Mouse (Mus musculus): ENCODE results near the gene Mcf2l.

Gene Mcf2l

DNA sequence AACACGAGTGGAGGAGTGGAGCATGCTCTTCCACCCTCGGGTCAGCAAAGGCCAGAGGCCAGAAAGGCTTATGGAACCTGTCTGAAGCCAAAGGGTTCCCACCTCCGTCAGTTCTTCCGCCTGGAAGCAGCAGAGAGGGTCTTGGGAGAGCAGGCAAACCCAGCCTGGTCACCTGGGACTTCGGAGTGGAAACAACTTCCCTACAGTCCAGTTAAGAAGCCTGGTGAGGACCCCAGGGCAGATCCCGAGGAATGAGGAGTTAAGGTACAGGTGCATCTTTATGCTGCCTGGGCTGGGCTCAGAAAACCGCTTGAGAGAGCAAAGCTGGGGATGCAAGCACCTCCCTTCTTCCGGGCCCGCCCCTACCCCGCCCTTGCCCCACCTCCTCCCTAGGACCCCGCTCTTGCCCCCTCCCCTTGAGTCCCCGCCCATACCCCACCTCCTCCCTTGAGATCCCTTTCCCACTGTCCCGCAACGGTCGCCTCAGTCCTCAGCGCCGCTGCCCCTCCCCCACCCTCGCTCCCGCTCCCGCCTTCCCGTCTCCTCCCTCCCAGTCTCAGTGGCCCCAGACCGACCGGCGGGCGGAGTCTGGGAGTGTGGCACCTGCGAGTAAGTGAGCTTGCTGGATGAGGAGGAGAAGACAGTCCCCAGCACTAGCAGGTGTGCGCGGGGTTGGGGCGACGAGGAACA, at the start of gene Mcf2l:
TSS of gene Mcf2l (plus strand) at position 450 of the 690 bp plus-strand sequence.
- no peak for DNase-seq (ENCODE audit: low spot score in 2 of 2)

DNA sequence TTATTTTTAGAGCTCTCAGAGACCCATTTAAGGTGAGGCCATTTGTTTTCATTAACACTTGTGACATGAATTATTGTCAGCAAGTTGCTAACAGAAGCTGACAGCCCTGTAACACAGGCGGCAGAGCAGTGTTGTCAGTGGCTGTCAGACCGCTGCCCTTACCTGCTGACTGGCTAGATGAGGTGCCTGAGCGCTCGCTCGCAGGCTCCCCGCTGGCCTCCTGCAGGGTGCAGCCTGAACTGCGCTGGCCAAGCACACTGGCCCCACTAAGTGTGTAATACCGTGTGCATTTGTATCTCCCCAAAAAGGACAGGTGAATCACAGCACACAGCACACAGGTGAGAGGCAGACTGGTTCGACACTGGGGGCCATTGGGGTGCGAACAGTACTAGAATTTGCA, 49.0 kb upstream of the Mcf2l start:
- DNase-seq (ENCODE audit: low spot score in 2 of 2): no peak

DNA sequence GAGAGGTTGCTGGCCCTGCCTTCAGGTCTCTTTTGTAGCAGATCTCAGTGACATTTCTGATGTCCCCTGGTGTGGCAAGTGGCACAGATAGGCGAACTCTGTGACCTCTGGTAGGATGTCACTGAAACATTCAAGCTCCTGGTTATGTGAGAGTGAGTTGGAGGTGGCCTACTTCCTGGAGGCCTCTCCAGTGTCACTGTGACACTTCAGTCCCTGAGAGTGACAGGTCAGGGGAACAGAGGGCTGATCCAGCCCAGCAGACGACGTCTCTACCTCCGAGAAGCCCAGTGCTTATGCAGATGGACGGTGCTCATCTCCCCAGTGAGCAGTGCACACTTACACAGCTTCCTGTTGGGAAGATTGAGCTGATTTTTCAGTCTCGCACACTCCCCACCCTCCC, 48.4 kb upstream of the Mcf2l start:
- no peak for DNase-seq (ENCODE audit: low spot score in 2 of 2)

GRCm38 (mm10) chr8:12825686-12826237, 47.8 kb upstream of the Mcf2l start:
- no peak for DNase-seq (ENCODE audit: low spot score in 2 of 2)

GRCm38 (mm10) chr8:12827124-12827523, 46.5 kb upstream of the Mcf2l start:
- no peak for DNase-seq (ENCODE audit: low spot score in 2 of 2)

- no peak for DNase-seq (ENCODE audit: low spot score in 2 of 2)
Observed at GRCm38 (mm10) chr8:12828298-12828697, 45.3 kb upstream of the Mcf2l start.

DNA sequence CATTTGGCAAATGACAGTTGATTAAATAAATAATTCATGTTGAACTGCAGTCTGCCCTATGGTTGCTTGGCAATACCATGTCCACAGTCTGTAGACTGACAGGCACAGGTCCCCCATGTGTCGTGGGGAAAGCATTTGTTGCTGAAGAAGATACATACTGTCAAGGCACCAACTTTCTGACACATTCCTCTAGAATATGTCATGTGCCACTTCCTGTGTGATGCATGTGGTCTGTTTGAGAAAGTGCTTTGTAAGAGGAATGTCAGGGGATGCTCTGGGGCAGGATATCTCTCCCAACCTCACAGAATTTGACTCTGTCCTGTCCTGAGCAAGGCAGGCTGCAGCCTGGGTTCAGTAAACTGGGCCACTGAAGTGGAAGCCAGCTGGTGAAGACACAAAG, 44.2 kb upstream of the Mcf2l start:
- no peak for DNase-seq (ENCODE audit: low spot score in 2 of 2)

DNA sequence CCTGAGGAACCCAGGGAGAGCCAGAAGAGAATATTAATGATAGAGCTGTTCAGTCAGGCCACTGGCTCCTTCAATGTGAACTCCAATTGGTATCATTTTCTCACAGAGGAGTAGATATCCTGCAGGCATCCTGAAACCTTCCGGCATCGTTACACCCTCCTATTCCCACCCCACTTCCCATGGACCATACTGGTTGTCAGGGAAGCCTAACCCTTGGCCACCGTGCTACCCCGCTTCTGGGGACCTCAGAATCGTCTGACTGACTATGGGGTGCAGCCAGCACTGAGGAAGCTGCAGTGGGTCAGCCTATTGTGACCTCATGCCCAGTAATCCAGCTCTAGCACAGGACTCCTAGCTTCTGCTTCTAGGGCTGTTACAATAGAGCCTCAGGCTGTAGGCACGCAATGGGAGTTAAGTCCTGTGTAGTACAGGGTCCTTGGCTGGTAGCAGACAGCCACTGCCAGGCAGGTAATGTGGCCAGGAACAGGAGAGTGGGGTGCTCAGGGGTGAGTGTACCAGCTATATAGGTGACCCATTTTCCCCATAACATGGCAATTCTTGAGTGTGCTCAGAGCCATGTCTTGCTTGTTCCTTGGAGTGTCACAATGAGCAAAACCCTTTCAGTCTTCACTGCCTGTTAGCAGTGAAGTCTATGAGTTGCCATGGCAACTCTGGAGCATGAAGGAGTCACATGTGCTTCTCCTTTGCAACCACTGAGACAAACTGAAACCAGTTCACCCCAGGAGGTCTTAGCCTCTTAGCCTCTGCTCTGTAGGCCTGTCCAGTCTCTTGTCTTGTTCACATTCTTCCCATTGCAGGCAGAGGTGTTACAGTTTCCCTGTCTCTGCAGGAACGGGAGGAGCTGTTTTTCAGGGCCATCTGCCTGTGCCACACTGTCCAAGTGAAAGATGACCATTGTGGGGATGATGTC, 41.7 kb upstream of the Mcf2l start:
- DNase-seq (ENCODE audit: low spot score in 2 of 2): no peak

DNA sequence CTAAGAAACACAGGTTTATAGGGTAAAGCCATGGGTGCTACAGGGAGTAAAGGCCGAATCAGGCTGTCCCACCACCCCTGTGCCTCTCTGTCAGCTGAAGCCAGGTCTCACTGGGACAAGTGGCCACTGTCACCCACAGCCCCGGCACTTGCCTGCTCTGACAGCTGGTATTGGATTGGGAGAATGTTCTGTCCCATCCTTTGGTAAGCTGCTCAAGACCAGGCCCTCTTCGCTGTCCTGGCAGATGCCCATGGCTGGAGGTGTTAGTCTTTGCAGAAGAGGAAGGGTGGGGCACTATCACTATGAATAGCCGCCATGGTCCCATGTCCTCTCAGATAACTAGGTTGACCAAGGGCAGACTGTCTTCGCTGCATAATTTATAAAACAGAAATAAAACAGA, 40.0 kb upstream of the Mcf2l start:
- no peak for DNase-seq (ENCODE audit: low spot score in 2 of 2)

GRCm38 (mm10) chr8:12840834-12841233, 32.8 kb upstream of the Mcf2l start:
- DNase-seq (ENCODE audit: low spot score in 2 of 2): no peak

- no peak for DNase-seq (ENCODE audit: low spot score in 2 of 2)
Observed at GRCm38 (mm10) chr8:12842342-12842995, 31.1 kb upstream of the Mcf2l start.

DNA sequence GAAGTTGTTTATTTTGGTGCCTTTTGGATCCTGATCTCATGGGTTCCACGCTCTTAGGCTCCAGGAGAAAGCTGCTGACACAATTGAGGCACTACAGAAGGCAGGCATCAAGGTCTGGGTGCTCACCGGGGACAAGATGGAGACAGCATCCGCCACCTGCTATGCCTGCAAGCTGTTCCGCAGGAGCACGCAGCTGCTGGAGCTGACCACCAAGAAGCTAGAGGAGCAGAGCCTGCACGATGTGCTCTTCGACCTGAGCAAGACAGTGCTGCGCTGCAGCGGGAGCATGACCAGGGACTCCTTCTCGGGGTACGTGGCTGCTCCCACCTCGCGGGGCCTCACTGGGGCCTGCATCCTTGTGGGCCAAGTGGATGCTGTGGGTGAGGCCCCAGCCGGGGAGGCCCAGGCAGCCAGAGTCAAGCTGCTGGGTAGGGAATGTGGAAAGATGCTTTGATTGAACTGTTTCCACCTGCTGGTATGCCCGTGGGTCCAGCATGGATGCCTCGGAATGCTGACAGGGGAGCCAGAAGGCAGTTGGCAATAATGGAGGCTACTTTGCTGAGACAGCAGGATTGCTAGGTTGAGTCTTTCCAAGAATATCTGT, 29.2 kb upstream of the Mcf2l start:
- no peak for DNase-seq (ENCODE audit: low spot score in 2 of 2)

DNA sequence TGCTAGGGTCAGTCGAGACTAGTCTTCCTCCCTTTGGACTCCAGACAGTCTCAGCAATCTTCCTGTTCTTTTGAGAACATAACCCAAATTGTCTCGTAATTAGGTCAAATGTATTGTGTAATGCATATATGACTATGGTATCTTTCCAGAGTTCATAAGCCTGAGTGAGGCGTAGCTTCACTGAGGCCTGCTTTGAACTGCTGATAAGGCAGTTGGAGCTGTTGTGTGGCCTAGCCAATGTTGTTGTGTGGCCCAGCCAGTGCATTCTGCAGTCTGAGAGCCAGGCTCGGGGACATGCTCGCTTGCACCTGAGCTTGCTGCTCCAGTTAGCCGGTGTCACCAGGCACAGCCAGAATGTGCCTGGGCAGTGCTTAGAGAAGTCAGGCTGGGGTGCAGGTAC, 27.2 kb upstream of the Mcf2l start:
- no peak for DNase-seq (ENCODE audit: low spot score in 2 of 2)

GRCm38 (mm10) chr8:12851241-12851640, 22.4 kb upstream of the Mcf2l start:
- DNase-seq (ENCODE audit: low spot score in 2 of 2): no peak

DNA sequence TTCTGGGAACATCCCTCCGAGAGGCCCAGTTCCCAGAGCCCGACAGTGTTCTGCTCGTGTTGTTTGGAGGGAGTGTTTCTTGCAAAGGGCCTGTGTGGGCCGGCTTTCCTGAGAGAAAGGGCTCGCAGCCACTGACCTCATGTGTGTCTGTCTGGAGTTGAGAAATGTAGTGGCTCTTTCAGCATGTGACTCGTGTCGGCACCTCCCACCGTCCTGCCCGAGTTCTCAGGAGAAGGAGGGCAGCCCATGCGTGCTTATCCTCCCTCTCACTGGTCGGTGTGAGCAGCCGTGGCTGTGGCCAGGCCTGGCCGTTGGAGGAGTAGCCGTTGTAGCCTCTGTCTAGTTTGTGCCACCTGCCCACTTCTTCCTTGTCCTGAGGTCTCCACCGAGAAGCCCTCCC, 17.6 kb upstream of the Mcf2l start:
- no peak for DNase-seq (ENCODE audit: low spot score in 2 of 2)

DNA sequence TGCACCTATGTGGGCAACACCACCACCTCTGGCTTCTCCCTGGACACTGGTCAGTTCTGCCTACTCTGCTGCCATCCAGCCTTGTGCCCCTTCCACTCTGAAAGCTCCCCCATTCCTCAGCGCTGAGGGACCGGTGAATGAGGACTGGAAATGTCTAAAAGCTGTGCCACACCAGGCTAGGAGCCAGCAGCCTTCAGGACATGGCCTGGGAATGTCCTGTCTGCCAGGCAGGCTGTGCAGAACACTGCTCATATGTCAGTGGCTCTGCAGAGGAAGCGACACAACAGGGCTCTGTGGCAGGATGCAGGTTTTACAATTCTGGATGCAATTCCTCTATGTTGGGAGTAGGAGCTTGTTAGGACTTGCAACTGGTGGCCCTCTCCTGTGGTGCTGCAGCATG, 10.5 kb upstream of the Mcf2l start:
- no peak for DNase-seq (ENCODE audit: low spot score in 2 of 2)

GRCm38 (mm10) chr8:12863608-12864007, 10.0 kb upstream of the Mcf2l start:
- no peak for DNase-seq (ENCODE audit: low spot score in 2 of 2)

DNA sequence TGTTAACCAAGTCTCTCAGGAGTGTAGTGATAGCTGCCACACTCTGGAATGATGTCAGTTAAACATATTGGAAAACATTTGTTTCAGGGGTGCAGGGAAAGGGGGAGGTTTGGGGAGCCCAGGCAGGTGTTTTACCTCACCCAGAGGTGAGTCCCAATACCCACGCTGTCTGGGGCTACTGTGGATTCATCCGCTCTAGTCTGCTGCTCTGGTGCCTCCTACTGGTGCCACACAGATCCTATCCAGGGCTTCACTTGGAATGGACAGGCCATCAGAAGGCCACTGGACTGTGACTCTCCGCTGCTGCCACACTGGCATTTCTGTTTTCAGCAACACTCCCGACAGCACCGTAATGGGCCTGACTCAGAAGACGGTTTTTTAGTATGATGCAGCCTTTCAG, 7.8 kb upstream of the Mcf2l start:
- DNase-seq (ENCODE audit: low spot score in 2 of 2): no peak

GRCm38 (mm10) chr8:12869661-12870060, 3.9 kb upstream of the Mcf2l start:
- no peak for DNase-seq (ENCODE audit: low spot score in 2 of 2)

GRCm38 (mm10) chr8:12870656-12871055, 3.0 kb upstream of the Mcf2l start:
- DNase-seq (ENCODE audit: low spot score in 2 of 2): no peak

GRCm38 (mm10) chr8:12871461-12871860, 2.1 kb upstream of the Mcf2l start:
- DNase-seq (ENCODE audit: low spot score in 2 of 2): no peak

GRCm38 (mm10) chr8:12872983-12873356, 636 bp upstream of the Mcf2l start:
- no peak for DNase-seq (ENCODE audit: low spot score in 2 of 2)
